Mouse (Mus musculus) neural tube, embryonic 12.5 days (tissue): ENCODE results near the gene Gnpat. TPM values are rescaled to one million over a fixed set of nuclear protein-coding genes. Genes with fewer than 3 reads are reported as not detected.

Experiments used
- ATAC-seq: fragments of 200-750 bp; cut with Nextera tagmentation; 2 replicates; pipeline ENCODE4 v1.8.0; 2017; ENCODE audit warnings: low read depth, mild to moderate bottlenecking, moderate TSS enrichment, moderate library complexity; ENCODE audit not compliant: low FRiP score
- H3K27ac ChIP-seq: fragments of 300-500 bp; sonication (generic); 2 replicates; pipeline ENCODE4 v1.5.1; 2016
- H3K27me3 ChIP-seq: fragments of 300-500 bp; sonication (generic); replicated peaks from 2 replicates; pipeline ENCODE4 v1.6.1; 2016; ENCODE audit warnings: mild to moderate bottlenecking
- H3K36me3 ChIP-seq: fragments of 300-500 bp; sonication (generic); 2 replicates; pipeline ENCODE4 v1.6.1; 2016; ENCODE audit warnings: mild to moderate bottlenecking
- H3K4me1 ChIP-seq: fragments of 300-500 bp; sonication (generic); 2 replicates; pipeline ENCODE4 v1.6.1; 2016
- H3K4me2 ChIP-seq: fragments of 300-500 bp; sonication (generic); replicated peaks from 2 replicates; pipeline ENCODE4 v1.6.1; 2016; ENCODE audit warnings: mild to moderate bottlenecking
- H3K4me3 ChIP-seq: fragments of 300-500 bp; sonication (generic); 2 replicates; pipeline ENCODE4 v1.5.1; 2016
- H3K9ac ChIP-seq: fragments of 300-500 bp; sonication (generic); 2 replicates; pipeline ENCODE4 v1.6.1; 2016; ENCODE audit warnings: mild to moderate bottlenecking
- H3K9me3 ChIP-seq: fragments of 300-500 bp; sonication (generic); 2 replicates; pipeline ENCODE4 v1.6.1; 2016; ENCODE audit warnings: mild to moderate bottlenecking
- WGBS: fragments of 180-500 bp; shearing (Covaris S2); methylation state at CpG from one replicate; pipeline ENCODE4 v1.1.7; 2016; 5-methylcytosine and 5-hydroxymethylcytosine counted together
- polyA plus RNA-seq: library from polyadenylated mRNA; unstranded; fragments of >200 nt; fragmentation: Nextera tagmentation; extraction: Ambion mirVana; gene quantifications from 2 replicates; pipeline ENCODE4 v1.2.1, GENCODE M21; 2016

Gnpat gene
- polyA plus RNA-seq, 1 experiment from 2014 or later = 111 TPM

DNA sequence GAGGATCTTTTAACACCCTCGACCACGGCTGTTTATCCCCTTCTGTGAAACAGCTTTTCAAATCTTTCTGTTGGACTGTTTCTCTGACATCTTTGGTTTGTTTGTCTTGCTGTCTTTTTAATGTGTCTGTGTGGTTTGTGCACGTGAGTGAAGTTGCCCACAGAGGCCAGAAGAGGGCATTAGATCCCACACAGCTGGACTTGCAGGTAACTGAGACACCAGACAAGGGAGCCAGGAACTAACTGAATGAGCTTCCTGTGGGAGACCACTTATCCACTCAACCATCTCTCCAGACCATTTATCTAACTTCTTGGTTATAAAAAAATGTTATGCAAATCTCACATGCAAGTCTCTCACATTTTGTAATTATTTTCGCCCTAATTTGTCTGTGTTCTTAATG, 67.8 kb downstream of the Gnpat start:
- no peak overlapping the region for H3K27ac ChIP-seq
- no peaks in the 10 kb centered on the region for H3K27me3 ChIP-seq
- no peaks in the 10 kb centered on the region for H3K4me1 ChIP-seq
- no peak overlapping the region for H3K4me2 ChIP-seq
- ATAC-seq = no peak
- H3K4me3 ChIP-seq = no peak overlapping the region
- H3K9me3 ChIP-seq = no peaks in the 10 kb centered on the region
- WGBS = 86% methylated on average over 4 of the region's 4 CpGs
- H3K36me3 ChIP-seq = peaks cover 12% of the 10 kb centered on the region; the same call in 1 of the 2 replicates
- no peak overlapping the region for H3K9ac ChIP-seq

DNA sequence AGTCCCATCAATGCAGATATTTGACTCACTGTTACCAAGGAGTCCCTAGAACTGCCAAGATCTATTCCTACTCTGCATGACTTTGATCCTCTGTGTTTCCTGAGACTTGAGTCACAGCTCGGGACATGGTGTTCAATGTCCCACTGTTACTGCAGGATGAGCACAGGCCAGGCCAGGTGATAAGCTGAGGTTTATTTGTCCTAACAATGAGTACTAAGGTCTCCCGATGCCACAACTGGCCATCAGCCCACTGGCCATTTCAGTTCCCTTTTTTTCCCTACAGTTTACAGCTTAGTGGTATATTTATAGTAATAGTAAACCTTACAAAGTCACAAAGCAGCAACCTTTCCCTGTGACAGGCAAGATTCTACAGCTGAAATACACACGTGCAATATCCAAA, 69.6 kb downstream of the Gnpat start:
- ATAC-seq = no peak
- H3K4me2 ChIP-seq = no peak overlapping the region
- no peaks in the 10 kb centered on the region for H3K4me1 ChIP-seq

GRCm38 (mm10) chr8:124935116-124935515, 72.3 kb downstream of the Gnpat start:
- H3K9me3 ChIP-seq = no peaks in the 10 kb centered on the region
- no peak overlapping the region for H3K4me2 ChIP-seq
- peaks cover 12% of the 10 kb centered on the region for H3K36me3 ChIP-seq
- no peak overlapping the region for H3K27ac ChIP-seq
- no peak overlapping the region for H3K9ac ChIP-seq
- no peaks in the 10 kb centered on the region for H3K4me1 ChIP-seq
- 85% methylated on average over 5 of the region's 5 CpGs for WGBS
- ATAC-seq = no peak
- H3K4me3 ChIP-seq = no peak overlapping the region
- no peaks in the 10 kb centered on the region for H3K27me3 ChIP-seq

More for the DNA sequence above, 69.6 kb downstream of the Gnpat start:
- no peaks in the 10 kb centered on the region for H3K27me3 ChIP-seq
- H3K27ac ChIP-seq = no peak overlapping the region
- no peak overlapping the region for H3K4me3 ChIP-seq
- H3K9me3 ChIP-seq = no peaks in the 10 kb centered on the region
- no peak overlapping the region for H3K9ac ChIP-seq
- H3K36me3 ChIP-seq = peaks cover 2% of the 10 kb centered on the region; the same call in 1 of the 2 replicates
- 89% methylated on average over 3 of the region's 3 CpGs for WGBS

- Histone ChIP-seq H3K36me3 (peaks cover 12% of the 10 kb centered on the region), H3K4me3 (no peak overlapping the region), H3K9ac (no peak overlapping the region), H3K9me3 (no peaks in the 10 kb centered on the region), H3K4me2 (no peak overlapping the region), H3K27ac (no peak overlapping the region), H3K27me3 (no peaks in the 10 kb centered on the region), H3K4me1 (0 out of 2 replicates have a peak, but pooled peaks cover 4% of the 10 kb centered on the region)
- no peak for ATAC-seq
- WGBS = 96% methylated on average over 10 of the region's 10 CpGs
Observed at GRCm38 (mm10) chr8:124936699-124937098, 73.9 kb downstream of the Gnpat start.

DNA sequence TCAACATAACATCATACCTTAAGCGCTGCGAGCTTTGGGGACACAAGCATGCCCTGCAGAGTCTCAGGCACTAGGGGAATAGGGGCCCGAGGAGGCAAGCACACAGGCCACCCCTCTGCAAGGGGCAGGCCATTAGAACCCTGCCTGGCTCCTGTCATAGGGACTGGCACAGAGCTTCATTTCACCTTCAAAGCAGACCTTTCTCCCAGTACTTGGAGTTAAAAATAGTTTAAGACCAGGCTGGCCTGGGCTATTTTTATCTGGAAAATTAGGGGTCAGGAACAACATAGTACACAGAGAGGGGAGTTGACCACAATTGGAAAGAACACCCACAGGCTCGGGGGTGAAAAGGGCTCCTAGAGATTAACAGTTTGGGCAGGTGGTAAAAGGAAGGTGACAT, 74.5 kb downstream of the Gnpat start:
- Histone ChIP-seq H3K27ac (no peak overlapping the region), H3K36me3 (peaks cover 12% of the 10 kb centered on the region), H3K4me1 (0 out of 2 replicates have a peak, but pooled peaks cover 4% of the 10 kb centered on the region), H3K9ac (no peak overlapping the region), H3K27me3 (no peaks in the 10 kb centered on the region), H3K4me2 (no peak overlapping the region), H3K9me3 (no peaks in the 10 kb centered on the region), H3K4me3 (no peak overlapping the region)
- no peak for ATAC-seq
- WGBS = 92% methylated on average over 4 of the region's 4 CpGs

Other genes with a start within 250 kb of the Gnpat start
- gene 2310022B05Rik, start 199.7 kb upstream of the Gnpat start, polyA plus RNA-seq = 26.8 and 27.4 TPM in 2 replicates
- 62.5 and 64.0 TPM in 2 replicates for gene Ttc13, start 141.1 kb upstream of the Gnpat start, polyA plus RNA-seq
- 33.0 and 35.9 TPM in 2 replicates for gene Arv1, start 140.9 kb upstream of the Gnpat start, polyA plus RNA-seq
- 8.9 and 11.2 TPM in 2 replicates for gene Fam89a, start 111.2 kb upstream of the Gnpat start, polyA plus RNA-seq
- 14.3 and 15.1 TPM in 2 replicates for gene Trim67, start 69.9 kb upstream of the Gnpat start, polyA plus RNA-seq
- 40.2 and 42.6 TPM in 2 replicates for gene 2810004N23Rik, start 87 bp downstream of the Gnpat start, polyA plus RNA-seq
- gene Exoc8, start 34.7 kb downstream of the Gnpat start, polyA plus RNA-seq = 15.4 and 17.3 TPM in 2 replicates
- 12.6 and 15.1 TPM in 2 replicates for gene Sprtn, start 34.9 kb downstream of the Gnpat start, polyA plus RNA-seq
- gene Egln1, start 86.3 kb downstream of the Gnpat start, polyA plus RNA-seq = 17.4 and 18.2 TPM in 2 replicates
- gene Tsnax, start 150.0 kb downstream of the Gnpat start, polyA plus RNA-seq = 141 and 142 TPM in 2 replicates
- 1.7 and 1.8 TPM in 2 replicates for gene Disc1, start 191.2 kb downstream of the Gnpat start, polyA plus RNA-seq